ENCODE assay signal across 9 mouse cellular contexts in the genomic region with DNA sequence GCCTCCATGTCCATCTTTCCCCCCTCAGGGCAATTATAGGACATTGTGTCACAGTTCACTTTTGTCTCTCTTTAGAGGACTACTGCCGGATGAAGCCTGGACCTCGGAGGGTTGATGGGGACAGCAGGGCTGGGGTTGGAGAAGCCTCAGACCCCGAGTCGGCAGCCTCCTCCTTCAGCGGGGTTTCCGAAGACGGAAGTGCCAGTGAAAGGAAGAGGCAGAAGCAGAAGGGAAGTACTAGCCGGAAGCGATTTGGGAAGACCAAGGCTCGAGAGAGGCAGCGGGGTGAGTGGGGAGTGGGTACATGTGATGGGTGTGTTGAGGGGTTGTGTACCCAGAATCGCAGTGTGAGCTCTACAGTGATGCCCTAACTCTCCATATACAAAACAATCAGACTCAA. TPM values are rescaled to one million over a fixed set of nuclear protein-coding genes. Genes with fewer than 3 reads are reported as not detected.
DNase-seq lines count a peak whose midpoint lies in the region; ATAC-seq and TF ChIP-seq lines count a peak whose summit lies in the region.
"Had no signal": no experiment of that assay in that cellular context is flagged by ENCODE, and none has a peak within 500 bp of the region (broad histone marks: within the 10 kb centered on the region; RNA-seq: fewer than 3 reads in every experiment).

No protein-coding gene starts in this region.

- no peak for TF ChIP-seq CTCF in thymus, adult 2 months (IDR thresholded peaks at IDR 0.05; ENCODE audit: borderline replicate concordance, control insufficient read depth, extremely low read depth, insufficient read depth, low read length, poor library complexity)

- ATAC-seq in limb, embryonic 12.5 days (ENCODE audit: insufficient number of reproducible peaks, insufficient read depth, low FRiP score, low TSS enrichment, low read depth) = no peak
- ATAC-seq in forebrain, embryonic 15.5 days (replicated peaks) = no peak
- no peak for ATAC-seq in midbrain, embryonic 12.5 days (ENCODE audit: low FRiP score, low read depth)

- H3K4me2 ChIP-seq in limb, embryonic 12.5 days = no peak overlapping the region
- H3K4me2 ChIP-seq in forebrain, embryonic 15.5 days (replicated peaks) = peak overlapping the region; percentile 85; the same call in 1 of the 2 replicates
- no peak overlapping the region for H3K4me2 ChIP-seq in midbrain, embryonic 12.5 days (replicated peaks)

- H3K9ac ChIP-seq in limb, embryonic 12.5 days (replicated peaks) = no peak overlapping the region
- 0 out of 2 replicates have a peak overlapping the region, but pooled peaks have one; percentile 17 for H3K9ac ChIP-seq in forebrain, embryonic 15.5 days (replicated peaks)
- peak overlapping the region; percentile 81; the same call in 1 of the 2 replicates for H3K9ac ChIP-seq in midbrain, embryonic 12.5 days (replicated peaks)

- H3K36me3 ChIP-seq in limb, embryonic 12.5 days = no peaks in the 10 kb centered on the region
- peaks cover 6% of the 10 kb centered on the region for H3K36me3 ChIP-seq in limb, embryonic 10.5 days
- no peaks in the 10 kb centered on the region for H3K36me3 ChIP-seq in forebrain, embryonic 15.5 days
- H3K36me3 ChIP-seq in midbrain, embryonic 12.5 days = 0 out of 2 replicates have a peak, but pooled peaks cover 3% of the 10 kb centered on the region
- no peaks in the 10 kb centered on the region for H3K36me3 ChIP-seq in thymus, adult 2 months (ENCODE audit: control insufficient read depth, insufficient read depth, low read length)

- WGBS in limb, embryonic 12.5 days = 95% methylated on average over 12 of the region's 12 CpGs
- 91% methylated on average over 12 of the region's 12 CpGs for WGBS in limb, embryonic 10.5 days
- 92% methylated on average over 12 of the region's 12 CpGs for WGBS in forebrain, embryonic 15.5 days
- WGBS in midbrain, embryonic 12.5 days = 94% methylated on average over 12 of the region's 12 CpGs
- 92% methylated on average over 12 of the region's 12 CpGs for WGBS in thymus, adult 2 months

- no peak overlapping the region for H3K27ac ChIP-seq in limb, embryonic 12.5 days
- no peak overlapping the region for H3K27ac ChIP-seq in limb, embryonic 10.5 days
- peak overlapping the region; percentile 99; the same call in 1 of the 2 replicates for H3K27ac ChIP-seq in forebrain, embryonic 15.5 days (replicated peaks)
- H3K27ac ChIP-seq in midbrain, embryonic 12.5 days (replicated peaks) = peak overlapping the region; percentile 99; the same call in 1 of the 2 replicates
- H3K27ac ChIP-seq in thymus, adult 2 months (ENCODE audit: control insufficient read depth, insufficient read depth, low read length) = no peak overlapping the region

- H3K4me1 ChIP-seq in limb, embryonic 12.5 days (replicated peaks) = peaks cover 40% of the 10 kb centered on the region
- peaks cover 35% of the 10 kb centered on the region for H3K4me1 ChIP-seq in limb, embryonic 10.5 days
- H3K4me1 ChIP-seq in forebrain, embryonic 15.5 days = peaks cover 56% of the 10 kb centered on the region
- H3K4me1 ChIP-seq in midbrain, embryonic 12.5 days = peaks cover 37% of the 10 kb centered on the region
- H3K4me1 ChIP-seq in thymus, adult 2 months (replicated peaks; ENCODE audit: control insufficient read depth, insufficient read depth, low read length) = peaks cover 18% of the 10 kb centered on the region

- H3K9me3 ChIP-seq in limb, embryonic 12.5 days = no peaks in the 10 kb centered on the region
- no peaks in the 10 kb centered on the region; the same call in 1 of the 2 replicates for H3K9me3 ChIP-seq in limb, embryonic 10.5 days (replicated peaks)
- no peaks in the 10 kb centered on the region for H3K9me3 ChIP-seq in forebrain, embryonic 15.5 days
- H3K9me3 ChIP-seq in midbrain, embryonic 12.5 days = no peaks in the 10 kb centered on the region

- TF ChIP-seq POLR2A in thymus, adult 2 months (IDR thresholded peaks at IDR 0.05; ENCODE audit: control insufficient read depth, extremely low read depth, insufficient read depth, low read length, poor library complexity) = no peak

- H3K4me3 ChIP-seq in limb, embryonic 12.5 days (replicated peaks) = peak overlapping the region; percentile 69; the same call in 1 of the 2 replicates
- H3K4me3 ChIP-seq in limb, embryonic 10.5 days = no peak overlapping the region; the same call in 1 of the 2 replicates
- H3K4me3 ChIP-seq in forebrain, embryonic 15.5 days = no peak overlapping the region
- H3K4me3 ChIP-seq in midbrain, embryonic 12.5 days = no peak overlapping the region
- no peak overlapping the region for H3K4me3 ChIP-seq in thymus, adult 2 months (ENCODE audit: control insufficient read depth, insufficient read depth, low read length)

- peaks cover 47% of the 10 kb centered on the region for H3K27me3 ChIP-seq in limb, embryonic 12.5 days
- H3K27me3 ChIP-seq in limb, embryonic 10.5 days (ENCODE audit: low read depth, poor library complexity, severe bottlenecking) = peaks cover 48% of the 10 kb centered on the region
- peaks cover 28% of the 10 kb centered on the region for H3K27me3 ChIP-seq in forebrain, embryonic 15.5 days
- peaks cover 45% of the 10 kb centered on the region for H3K27me3 ChIP-seq in midbrain, embryonic 12.5 days
- peaks cover 12% of the 10 kb centered on the region; the same call in 1 of the 2 replicates for H3K27me3 ChIP-seq in thymus, adult 2 months (ENCODE audit: control insufficient read depth, insufficient read depth, low read length)

- DNase-seq in cerebellum, adult 8-10 months = peak; percentile 37
- no peak for DNase-seq in cerebellum, postnatal 25 days
- no peak for DNase-seq in limb, embryonic 10.5 days (ENCODE audit: low spot score)
- DNase-seq in left cerebral cortex, adult 9 months (ENCODE audit: low spot score in 2 of 2) = no peak
- no peak for DNase-seq in thymus, adult 2 months

RNA-seq across cellular contexts. Expression of a gene that starts 2.5 kb away (rescaled TPM):
- 171 and 175 TPM in 2 replicates for polyA plus RNA-seq in limb, embryonic 12.5 days (2016; fragmentation: Nextera tagmentation; extraction: Ambion mirVana)
- 202 and 203 TPM in 2 replicates for polyA plus RNA-seq in limb, embryonic 10.5 days (2016; fragmentation: Nextera tagmentation; extraction: Ambion mirVana)
- 136 TPM in 2 replicates for polyA plus RNA-seq in forebrain, embryonic 15.5 days (2015; fragmentation: Nextera tagmentation; extraction: Ambion mirVana)
- polyA plus RNA-seq in midbrain, embryonic 12.5 days (2016; fragmentation: Nextera tagmentation; extraction: Ambion mirVana) = 148 and 160 TPM in 2 replicates
- polyA plus RNA-seq in thymus, adult 2 months (2012; rRNA removed) = 437 and 438 TPM in 2 replicates

RNA-seq across cellular contexts. Expression of a gene that starts 8.1 kb away (rescaled TPM):
- 29.3 and 39.6 TPM in 2 replicates for polyA plus RNA-seq in limb, embryonic 12.5 days (2016; fragmentation: Nextera tagmentation; extraction: Ambion mirVana)
- 30.1 and 34.3 TPM in 2 replicates for polyA plus RNA-seq in limb, embryonic 10.5 days (2016; fragmentation: Nextera tagmentation; extraction: Ambion mirVana)
- 53.0 and 54.1 TPM in 2 replicates for polyA plus RNA-seq in forebrain, embryonic 15.5 days (2015; fragmentation: Nextera tagmentation; extraction: Ambion mirVana)
- polyA plus RNA-seq in midbrain, embryonic 12.5 days (2016; fragmentation: Nextera tagmentation; extraction: Ambion mirVana) = 54.6 and 56.3 TPM in 2 replicates
- polyA plus RNA-seq in thymus, adult 2 months (2012; rRNA removed) = 29.9 and 42.3 TPM in 2 replicates

RNA-seq across cellular contexts. Expression of a gene that starts 20.6 kb away (rescaled TPM):
- 62.8 and 67.3 TPM in 2 replicates for polyA plus RNA-seq in limb, embryonic 12.5 days (2016; fragmentation: Nextera tagmentation; extraction: Ambion mirVana)
- 64.5 and 69.1 TPM in 2 replicates for polyA plus RNA-seq in limb, embryonic 10.5 days (2016; fragmentation: Nextera tagmentation; extraction: Ambion mirVana)
- 94.5 and 96.9 TPM in 2 replicates for polyA plus RNA-seq in forebrain, embryonic 15.5 days (2015; fragmentation: Nextera tagmentation; extraction: Ambion mirVana)
- polyA plus RNA-seq in midbrain, embryonic 12.5 days (2016; fragmentation: Nextera tagmentation; extraction: Ambion mirVana) = 67.3 and 69.8 TPM in 2 replicates
- 230 and 280 TPM in 2 replicates for polyA plus RNA-seq in thymus, adult 2 months (2012; rRNA removed)

RNA-seq across cellular contexts. Expression of a gene that starts 21.2 kb away (rescaled TPM):
- 4.7 and 5.2 TPM in 2 replicates for polyA plus RNA-seq in limb, embryonic 12.5 days (2016; fragmentation: Nextera tagmentation; extraction: Ambion mirVana)
- polyA plus RNA-seq in limb, embryonic 10.5 days (2016; fragmentation: Nextera tagmentation; extraction: Ambion mirVana) = 2.5 and 4.0 TPM in 2 replicates
- polyA plus RNA-seq in forebrain, embryonic 15.5 days (2015; fragmentation: Nextera tagmentation; extraction: Ambion mirVana) = 7.8 and 8.5 TPM in 2 replicates
- 5.4 and 5.8 TPM in 2 replicates for polyA plus RNA-seq in midbrain, embryonic 12.5 days (2016; fragmentation: Nextera tagmentation; extraction: Ambion mirVana)
- 5.2 and 6.3 TPM in 2 replicates for polyA plus RNA-seq in thymus, adult 2 months (2012; rRNA removed)

RNA-seq across cellular contexts. Expression of a gene that starts 25.5 kb away (rescaled TPM):
- not detected in 2 replicates for polyA plus RNA-seq in limb, embryonic 12.5 days (2016; fragmentation: Nextera tagmentation; extraction: Ambion mirVana)
- not detected in 2 replicates for polyA plus RNA-seq in limb, embryonic 10.5 days (2016; fragmentation: Nextera tagmentation; extraction: Ambion mirVana)
- polyA plus RNA-seq in forebrain, embryonic 15.5 days (2015; fragmentation: Nextera tagmentation; extraction: Ambion mirVana) = not detected in 2 replicates
- not detected in 2 replicates for polyA plus RNA-seq in midbrain, embryonic 12.5 days (2016; fragmentation: Nextera tagmentation; extraction: Ambion mirVana)
- polyA plus RNA-seq in thymus, adult 2 months (2012; rRNA removed) = not detected in 2 replicates
- polyA plus RNA-seq: intestine, embryonic 14.5 days had no signal

Comparison
In these comparisons a context has a peak if more than half of its experiments do, and no peak if none do; other contexts are left out.
1. H3K27ac ChIP-seq: peak in forebrain, embryonic 15.5 days (single experiment) and midbrain, embryonic 12.5 days (single experiment); none in limb, embryonic 12.5 days (single experiment), limb, embryonic 10.5 days (single experiment) and thymus, adult 2 months (single experiment).